Mouse (Mus musculus) 3T3-L1 (cell line): ENCODE measurements around the gene Myoz2.

ENCODE experiments used
- DNase-seq: peaks from one replicate; pipeline ENCODE4 v3.0.0-alpha.2; 2015; ENCODE audit warnings: low read depth, low spot score

The Myoz2 gene

DNA sequence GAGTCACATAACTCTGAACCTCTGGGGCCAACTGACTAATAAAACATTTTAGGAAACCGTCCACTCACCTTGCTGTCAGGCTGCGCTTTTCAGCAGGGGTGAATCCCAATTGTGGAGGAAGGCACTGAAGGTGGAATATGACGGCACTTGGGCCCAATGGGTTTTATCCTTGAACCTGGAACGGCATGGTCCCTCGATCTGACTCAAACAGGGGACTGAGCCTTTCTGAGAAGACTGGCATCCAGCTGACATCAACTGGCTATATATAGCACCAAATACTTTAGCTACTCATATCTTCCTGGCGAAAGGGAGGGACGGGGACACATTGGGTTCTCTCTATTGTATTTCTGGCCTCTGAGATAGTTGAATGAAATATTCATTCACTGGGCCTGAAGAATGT, at the start of gene Myoz2:
Gene Myoz2, minus strand, starts transcription at position 264 of the 400 bp plus-strand sequence.
- DNase-seq: no peak

DNA sequence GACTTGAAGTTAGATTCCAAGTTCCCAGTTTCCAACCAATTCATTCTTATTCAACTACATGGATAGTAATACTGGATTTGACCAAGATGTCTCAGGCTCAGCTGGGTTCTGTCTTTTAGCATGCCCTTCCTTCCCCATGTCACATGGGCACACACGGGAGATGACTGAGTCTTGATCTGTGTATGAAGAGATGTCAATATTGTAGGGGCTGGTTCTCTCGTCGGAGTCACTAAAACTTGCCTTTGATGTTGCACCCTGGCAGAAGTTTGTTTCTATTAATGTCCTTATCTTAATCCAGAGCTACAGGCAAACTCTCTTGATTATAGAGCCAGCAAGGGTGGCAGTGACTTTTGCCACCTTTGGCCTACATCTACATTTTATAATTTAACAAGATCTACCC, 46.9 kb upstream of the Myoz2 start:
- DNase-seq: no peak

DNA sequence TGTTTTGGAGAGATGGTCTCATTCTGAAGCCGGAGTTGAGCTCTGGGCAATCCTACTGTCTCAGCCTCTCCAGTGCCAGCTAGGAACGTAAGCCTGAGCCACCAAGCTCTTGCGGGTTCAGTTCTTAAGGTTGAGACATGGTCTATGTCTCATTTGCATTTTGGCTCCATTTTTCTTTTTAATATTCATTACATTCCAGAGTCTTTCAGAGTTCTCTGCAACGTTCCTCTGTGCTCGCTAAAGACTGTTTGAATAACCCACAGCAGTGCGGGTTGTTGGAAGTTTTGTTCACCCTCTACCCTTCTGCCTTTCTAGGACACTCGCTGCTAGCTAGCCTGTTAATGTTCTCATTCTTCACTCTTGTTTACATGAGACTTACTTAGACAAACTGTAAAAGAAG, 46.1 kb upstream of the Myoz2 start:
- no peak for DNase-seq

DNA sequence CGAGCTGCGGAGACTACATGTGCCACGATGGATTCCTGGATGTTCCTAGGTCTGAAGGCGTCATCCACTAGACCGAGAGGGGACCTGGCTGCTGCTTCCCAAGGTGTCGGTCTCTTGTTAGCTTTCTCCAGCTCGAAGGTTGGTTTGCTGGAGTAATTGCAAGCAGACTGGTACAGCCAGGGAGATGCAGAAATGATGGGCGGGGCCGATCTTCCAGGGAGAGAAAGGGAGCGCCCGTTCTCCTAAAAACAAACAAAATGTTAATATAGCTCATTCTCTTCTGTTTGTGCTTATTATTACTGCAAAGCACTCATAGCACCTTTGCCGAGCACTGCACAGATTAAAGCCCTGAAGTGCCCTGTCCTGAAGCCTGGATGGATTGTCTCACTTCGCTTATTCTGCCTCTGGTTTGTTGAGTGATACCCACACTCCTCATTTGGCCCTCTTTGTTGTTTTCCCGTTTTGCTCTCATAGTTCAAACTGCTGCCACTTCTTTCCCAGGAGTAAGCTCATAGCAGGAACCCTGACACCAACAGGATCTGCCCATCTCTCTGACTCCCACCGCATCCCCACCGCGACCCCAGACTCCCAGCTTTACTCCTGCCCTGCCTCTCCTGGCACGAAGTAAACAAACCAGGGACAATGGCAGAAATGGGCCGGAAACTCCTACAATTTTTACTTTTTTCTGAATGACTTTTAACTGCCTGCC, 45.4 kb upstream of the Myoz2 start:
- no peak for DNase-seq

DNA sequence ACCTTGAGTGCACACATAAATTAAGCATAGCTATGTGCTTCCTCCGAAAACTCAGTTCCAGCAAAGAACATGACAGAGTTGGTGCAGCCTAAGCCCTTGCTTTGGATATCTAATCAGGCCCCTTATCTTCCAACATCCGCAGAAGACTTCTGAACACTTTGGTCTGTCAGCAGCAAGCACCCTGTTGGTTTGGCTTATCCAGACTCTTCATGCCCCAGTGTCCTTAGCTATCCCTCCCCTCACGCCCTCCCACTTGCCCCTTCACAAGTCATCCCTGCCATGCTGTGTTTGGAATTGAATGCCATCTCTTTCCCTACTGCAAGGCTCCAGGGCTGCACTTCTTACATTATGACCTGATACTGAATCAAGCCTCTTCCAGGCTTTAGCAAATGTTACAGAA, 40.9 kb upstream of the Myoz2 start:
- DNase-seq: no peak

DNA sequence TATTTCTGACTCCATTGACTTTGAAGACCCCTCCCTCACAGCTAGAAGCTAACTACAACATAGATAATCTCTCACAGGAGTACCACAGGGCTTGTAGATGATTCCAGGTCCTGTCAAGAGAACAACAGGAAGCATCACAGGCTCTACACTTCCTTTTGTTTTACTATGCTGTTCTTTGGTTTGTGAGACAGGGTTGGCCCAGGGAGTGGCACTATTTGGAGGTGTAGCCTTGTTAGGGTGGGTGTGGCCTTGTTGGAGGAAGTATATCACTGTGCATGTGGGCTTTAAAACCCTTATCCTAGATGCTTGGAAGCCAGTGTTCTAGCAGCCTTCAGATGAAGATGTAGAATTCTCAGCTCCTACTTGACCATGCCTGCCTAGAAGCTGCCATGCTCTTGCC, 40.2 kb upstream of the Myoz2 start:
- no peak for DNase-seq

DNA sequence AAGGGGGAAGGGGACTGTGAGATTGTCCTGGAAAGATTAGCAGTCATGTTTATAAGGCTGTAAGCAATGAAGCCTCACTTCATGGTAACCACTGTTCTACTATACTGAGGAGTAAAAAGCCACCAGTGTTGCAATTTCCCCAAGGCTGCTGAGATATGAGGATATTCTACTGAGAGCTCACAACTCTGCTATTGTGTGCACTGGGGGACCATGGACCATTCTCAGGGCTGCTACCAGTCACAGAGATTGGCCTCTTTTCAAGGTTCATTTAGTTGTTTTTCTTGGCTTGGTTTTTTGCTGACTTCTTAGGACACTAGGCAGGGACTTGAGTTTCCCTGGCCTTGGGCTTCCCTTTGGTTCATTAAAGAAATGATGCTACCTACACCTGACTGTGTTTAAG, 38.5 kb upstream of the Myoz2 start:
- DNase-seq: no peak

DNA sequence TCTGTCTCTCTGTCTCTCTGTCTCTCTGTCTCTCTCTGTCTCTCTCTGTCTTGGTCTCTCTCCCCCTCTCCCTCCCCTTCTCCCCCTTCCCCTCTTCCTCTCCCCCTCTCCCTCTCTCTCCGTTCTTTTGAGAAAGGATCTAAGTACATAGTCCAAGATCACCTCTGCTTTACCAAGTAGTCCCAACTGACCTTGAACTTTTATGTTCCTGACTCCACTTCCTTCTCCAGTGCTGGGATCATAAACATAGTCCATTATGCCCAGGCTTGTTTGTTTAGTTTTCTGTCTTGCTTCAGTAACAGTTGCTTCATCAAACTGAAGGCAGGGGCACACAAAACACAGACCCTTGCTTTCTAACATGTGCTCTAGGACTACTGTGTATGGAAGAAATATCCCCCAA, 37.7 kb upstream of the Myoz2 start:
- DNase-seq: no peak

DNA sequence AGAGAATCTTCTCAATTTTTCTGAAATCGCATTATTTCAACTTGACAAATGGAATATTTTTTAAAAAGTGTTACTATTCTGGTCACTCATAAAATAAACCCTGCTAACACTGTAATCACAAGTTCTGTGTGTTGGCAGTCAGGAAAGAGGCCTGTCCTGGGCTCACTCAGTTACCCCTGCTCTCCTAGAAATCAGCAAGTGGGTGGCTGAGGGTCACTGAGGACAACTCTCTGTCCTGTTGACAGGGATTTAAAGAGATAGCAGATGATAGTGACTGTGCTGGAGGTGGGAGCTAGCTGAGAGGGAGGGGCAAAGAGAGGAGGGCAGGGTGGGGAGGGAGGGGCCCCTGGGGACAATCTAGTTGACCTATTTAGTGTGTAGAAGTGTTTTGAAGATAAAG, 36.2 kb upstream of the Myoz2 start:
- DNase-seq: no peak

DNA sequence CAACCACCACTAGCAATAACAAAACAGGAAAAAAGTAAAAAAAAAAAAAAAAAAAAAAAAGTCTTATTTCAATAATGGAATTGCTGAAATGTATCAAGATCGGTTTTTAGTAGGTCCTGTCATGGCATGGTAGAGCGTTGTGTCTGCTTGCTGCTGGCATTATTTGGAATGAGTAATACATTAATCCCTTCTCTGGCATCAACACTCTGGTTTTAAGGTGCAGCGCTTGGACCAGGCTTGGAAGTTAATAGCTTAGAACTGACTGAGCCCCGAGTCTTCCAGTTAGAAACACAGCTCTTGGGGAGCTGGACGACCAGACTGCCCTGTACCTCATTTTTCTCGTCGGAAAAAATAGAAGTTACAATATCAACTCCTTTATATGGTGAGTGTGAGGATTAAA, 32.0 kb upstream of the Myoz2 start:
- no peak for DNase-seq

DNA sequence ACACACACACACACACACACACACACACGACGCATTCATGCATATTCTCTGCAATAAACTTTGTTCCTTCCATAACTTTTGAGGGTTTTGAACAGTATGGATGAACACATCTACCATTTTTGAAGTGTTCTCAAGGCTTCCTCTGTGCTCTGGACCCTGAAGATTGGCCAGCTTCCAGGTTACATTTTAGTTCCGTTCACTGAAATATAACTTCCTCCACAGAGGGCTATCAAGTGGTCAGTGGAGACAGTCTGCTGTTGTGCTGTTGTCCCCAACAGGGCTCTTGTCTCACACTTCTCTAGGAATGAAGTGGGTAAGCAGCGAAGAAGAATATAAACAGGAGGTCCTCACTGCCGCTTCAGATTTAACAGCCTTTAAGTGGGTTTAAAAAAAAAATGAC, 30.7 kb upstream of the Myoz2 start:
- DNase-seq: no peak

DNA sequence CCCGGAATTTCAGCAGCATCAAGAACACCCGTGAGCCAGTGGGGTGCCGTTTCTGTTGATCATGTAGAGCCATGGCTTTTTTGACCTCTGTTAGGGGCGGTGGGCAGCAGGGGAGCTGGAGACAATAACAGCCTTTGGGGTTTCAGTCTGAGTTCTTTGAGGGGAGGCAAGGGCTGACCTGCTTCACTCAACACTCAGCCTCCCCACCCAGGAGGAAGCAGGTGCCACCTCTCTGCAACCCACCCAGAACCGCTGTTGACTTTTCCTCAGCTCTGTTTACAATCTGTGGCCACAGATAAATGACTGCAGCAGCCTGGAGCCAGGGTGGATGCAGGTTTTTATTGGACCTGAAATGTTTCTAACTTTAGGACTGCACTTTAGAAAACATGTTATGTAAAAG, 29.4 kb upstream of the Myoz2 start:
- DNase-seq: no peak

DNA sequence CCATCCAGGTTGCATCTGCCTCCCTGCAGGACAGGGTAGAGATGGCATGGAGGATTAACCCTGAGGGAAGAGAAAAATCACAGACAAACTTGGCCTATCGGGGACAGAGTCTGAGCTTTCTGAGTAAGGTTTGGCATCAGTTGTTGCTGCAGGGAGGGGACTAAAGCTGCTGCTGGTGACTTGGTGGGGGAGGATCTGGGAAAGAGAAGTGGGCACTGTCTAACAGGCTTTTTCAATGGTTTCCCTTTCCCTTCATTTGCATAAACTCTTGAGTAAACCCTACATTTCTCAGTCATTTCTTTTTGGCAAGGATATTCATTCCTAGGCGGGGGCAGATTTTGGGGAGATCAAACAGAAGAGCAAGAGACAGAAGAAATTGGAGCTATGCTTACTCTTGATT, 27.1 kb upstream of the Myoz2 start:
- DNase-seq: no peak

DNA sequence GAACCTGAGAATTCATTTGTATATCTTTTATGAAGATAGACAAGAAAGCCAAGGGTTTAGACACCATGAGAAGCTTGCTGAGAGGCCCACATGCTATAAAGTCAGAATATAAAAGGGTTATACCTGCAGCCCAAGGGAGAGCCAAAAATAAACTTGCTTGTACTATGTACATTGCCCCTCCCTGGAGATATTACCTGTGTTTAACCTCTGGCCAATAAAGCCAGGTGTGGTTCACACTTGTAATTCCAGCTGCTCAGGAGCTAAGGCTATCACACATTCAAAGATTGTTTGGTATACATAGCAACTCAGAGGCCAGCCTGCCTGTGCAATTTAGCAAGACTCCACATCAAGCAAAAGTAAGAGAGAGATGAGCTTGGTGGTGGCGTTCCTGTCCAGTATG, 24.0 kb upstream of the Myoz2 start:
- DNase-seq: no peak

DNA sequence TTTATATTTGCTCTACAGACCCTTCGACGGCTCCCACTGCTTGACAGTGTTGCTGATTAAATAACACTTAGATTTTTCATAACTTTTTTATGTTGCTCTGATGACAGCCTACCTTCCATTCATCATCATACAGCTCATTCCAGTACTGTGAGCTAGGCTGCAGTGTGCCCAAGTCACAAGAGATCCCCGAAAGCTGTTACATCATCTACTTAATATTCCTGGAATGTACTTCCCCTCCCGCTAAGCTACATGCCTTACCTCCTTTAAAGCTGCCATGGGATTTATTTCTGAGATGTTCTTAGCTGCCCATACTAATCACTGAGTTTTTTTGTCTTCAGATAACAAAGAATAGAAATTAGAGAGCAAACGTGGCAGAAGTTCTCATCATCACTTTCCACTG, 19.4 kb upstream of the Myoz2 start:
- peak; percentile 83 for DNase-seq

DNA sequence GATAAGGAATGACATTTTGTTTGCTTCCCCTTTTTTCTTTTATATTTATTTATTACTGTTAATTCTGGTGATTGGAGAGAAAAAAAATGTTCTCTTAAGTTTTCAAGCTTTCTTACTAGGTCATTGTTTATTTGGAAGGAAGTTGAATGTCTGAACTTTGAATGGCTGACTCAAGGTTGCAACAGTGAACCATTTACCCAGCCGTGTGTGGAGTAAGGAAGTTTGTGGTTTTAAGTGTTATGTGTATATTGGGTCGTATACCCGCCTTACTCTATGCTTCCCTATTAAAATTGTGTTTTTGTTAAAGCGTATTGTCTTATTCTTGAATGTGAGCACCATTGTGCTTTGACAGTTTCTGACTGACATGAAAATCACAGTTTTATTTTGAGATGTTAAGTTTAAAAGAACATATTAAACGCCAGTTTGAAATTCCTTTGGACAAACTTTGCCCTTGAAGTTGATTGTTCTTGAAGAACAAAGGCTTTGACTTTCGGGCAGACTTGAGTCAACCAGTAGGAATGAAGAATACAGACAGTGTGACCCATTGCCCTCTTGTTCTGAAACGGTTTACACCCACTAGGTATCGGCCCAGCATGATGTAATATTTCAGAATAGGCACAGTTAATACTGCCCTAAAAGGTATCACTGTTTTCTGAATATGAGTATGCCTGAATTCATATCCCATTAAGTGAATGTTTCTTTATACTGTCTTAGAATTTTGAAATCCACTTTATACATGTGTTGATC, 18.6 kb upstream of the Myoz2 start:
- peak; percentile 65 for DNase-seq

DNA sequence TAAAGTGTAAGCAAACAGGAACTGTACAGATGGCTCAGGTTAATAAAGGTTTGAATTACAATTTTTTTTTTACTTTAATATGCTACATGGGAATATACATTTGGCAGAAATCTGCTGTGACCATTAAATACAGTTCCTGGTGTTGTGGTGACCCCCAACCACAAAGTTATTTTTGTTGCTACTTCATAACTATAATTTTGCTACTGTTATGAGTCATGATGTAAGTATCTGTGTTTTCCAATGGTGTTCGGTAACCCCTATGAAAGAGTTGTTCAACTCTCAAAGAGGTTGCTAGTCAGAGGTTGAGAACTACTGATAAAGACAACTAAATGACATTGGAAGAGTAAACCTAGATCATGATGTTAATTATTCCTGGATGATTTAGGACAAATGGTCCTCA, 7.5 kb upstream of the Myoz2 start:
- DNase-seq: peak; percentile 37

DNA sequence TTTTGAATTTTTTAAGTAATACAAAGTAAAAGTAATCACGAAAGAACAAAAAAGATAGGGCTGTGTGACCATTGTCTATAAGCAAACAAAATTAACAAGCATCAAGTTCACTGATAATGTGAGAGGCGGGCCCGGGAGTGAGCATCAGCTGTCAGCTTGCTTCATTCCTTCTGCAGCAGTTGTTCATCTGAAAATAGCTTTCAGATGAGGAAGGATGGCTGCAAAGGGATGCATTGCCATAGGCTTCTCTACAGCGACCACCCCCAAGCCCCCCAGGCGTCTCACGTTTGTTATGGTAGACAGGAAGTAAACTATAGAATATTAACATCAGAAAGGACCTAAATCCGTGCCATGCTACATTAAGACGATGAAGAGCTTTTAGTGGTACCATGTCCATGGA, 1.0 kb downstream of the Myoz2 start:
- DNase-seq: no peak

DNA sequence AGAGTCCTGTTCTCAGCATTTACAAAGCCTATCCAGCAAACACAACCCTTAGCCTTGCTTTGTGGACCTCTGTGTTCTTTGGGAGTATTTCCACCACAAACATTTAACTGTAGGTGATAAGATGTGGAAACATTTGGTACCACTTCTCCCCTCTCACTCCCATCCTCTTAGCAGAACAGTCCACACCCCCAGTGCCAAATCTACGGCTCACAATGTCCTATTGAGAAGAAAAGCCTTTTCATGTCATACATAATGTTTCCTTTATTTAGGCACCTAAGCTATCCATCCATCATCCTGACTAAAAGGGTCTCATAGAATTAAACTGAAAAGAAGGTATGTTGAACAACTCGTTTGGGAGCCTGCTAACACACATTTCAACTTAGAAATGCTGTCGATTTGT, 9.2 kb downstream of the Myoz2 start:
- DNase-seq: no peak

DNA sequence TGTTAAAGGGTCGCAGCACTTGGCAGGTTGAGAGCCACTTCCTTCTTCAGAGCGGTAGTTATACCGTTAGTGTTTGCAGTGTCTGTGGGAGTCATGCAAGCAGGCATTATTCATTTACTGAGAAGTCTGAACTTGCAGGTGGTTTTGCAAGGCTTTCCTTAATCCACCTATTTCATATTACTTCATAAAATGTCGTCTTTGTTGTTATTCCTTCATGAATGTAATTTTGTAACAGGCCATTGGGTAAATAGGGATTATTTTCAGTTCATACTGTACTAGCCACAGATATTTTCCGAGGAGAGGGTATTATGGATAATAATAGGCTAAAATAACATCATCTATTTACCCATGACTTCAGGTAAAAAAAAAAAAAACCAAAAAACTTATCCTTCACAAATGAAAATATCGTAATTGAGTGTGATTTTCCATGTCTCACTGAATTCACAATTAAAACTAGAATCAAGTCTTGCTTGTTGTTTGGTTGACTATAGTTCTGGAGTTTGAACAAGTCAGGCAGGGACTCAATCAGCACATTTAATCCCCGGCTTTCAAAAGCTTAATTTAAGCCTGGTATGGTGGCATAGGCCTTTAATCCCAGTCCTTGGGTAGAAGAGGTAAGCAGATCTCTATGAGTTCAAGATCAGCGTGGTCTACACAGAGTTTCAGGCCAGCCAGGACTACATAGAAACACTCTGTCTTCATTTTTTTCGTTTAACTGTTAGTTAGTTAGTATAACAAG, 10.2 kb downstream of the Myoz2 start:
- no peak for DNase-seq

DNA sequence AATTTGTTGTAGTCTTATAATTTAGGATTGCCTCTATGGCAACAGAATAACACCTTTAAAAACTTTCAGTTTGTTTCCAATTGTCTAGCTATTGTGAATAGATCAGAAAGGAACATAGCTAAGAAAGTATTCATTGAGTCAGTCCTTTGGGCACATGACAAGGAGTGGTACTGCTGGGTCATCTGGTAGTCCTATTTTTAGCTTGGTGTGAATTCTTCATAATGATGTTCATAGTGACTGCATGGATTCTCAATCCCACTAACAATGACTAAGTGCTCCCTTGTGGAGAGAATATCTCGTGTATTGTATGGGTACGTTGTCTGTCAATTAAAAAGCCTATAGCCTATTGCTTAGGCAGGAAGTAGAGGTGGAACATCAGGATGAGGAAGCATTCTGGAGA, 16.0 kb downstream of the Myoz2 start:
- DNase-seq: peak; percentile 70

DNA sequence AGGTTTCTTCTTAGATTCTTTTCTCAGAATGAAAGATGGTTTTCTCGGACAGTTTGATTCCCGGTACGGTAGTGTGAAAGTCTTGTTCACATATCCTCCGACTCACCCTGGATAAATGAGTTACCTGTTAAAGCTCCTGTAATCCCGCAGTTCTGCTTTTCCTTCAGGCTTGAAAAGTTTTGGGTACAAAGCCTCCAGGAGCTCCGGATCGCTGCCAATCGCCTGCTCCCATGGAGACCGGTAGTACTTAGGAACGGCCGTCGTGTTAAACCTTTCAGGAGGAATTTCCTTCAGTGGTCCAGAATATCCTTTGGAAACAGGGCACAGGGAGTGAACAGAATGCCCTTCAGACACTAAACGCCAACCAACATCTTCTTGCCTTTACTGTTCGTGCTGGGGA, 21.3 kb downstream of the Myoz2 start:
- DNase-seq: no peak

DNA sequence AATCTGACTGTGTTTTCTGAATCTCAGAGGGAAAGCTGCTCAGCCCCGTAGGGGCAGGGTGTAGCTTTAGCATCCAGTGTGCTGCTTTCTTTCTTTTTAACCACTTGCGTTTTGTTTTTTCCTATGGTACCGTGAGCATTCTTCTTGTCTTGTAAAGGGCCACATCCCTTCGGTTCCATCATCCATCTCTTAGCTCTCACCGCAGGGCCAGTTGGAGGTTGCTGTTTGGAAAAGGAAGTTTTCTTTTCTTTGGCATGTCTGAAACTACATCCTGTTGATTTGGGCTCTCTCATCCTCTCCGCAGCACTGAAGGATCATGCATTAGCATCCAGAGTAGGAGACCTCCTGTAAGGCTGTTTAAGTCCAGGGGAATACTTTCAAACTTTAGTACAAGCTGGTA, 25.4 kb downstream of the Myoz2 start:
- DNase-seq: no peak
